Mouse (Mus musculus) ovary, postnatal 14 days (tissue): ENCODE data around the gene Zbtb17.
A peak's percentile ranks its signal among the peaks of the same experiment; 100 is the strongest.

Experiments used
- DNase-seq: peaks from one replicate; pipeline ENCODE4 v3.0.0; 2022; ENCODE audit warnings: low spot score

The Zbtb17 gene

GRCm38 (mm10) chr4:141502723-141503122, 58.3 kb downstream of the Zbtb17 start:
- DNase-seq = no peak

GRCm38 (mm10) chr4:141504471-141504870, 60.0 kb downstream of the Zbtb17 start:
- DNase-seq = no peak

GRCm38 (mm10) chr4:141505810-141506209, 61.4 kb downstream of the Zbtb17 start:
- DNase-seq = no peak

- peak; percentile 77 for DNase-seq
These were observed 61.9 kb downstream of the Zbtb17 start for GRCm38 (mm10) chr4:141506352-141506751.

- peak; percentile 26 for DNase-seq
These were observed 62.4 kb downstream of the Zbtb17 start for GRCm38 (mm10) chr4:141506893-141507292.

- DNase-seq = no peak
These were observed 66.0 kb downstream of the Zbtb17 start for GRCm38 (mm10) chr4:141510457-141510856.

- DNase-seq = no peak
These were observed 67.7 kb downstream of the Zbtb17 start for GRCm38 (mm10) chr4:141512145-141512544.

GRCm38 (mm10) chr4:141514179-141514641, 69.8 kb downstream of the Zbtb17 start:
- no peak for DNase-seq
